Mouse (Mus musculus): ENCODE measurements around the gene Fnip2. TPM values are rescaled to one million over a fixed set of nuclear protein-coding genes. Genes with fewer than 3 reads are reported as not detected.

Gene Fnip2
- polyA plus RNA-seq, 1 experiment from 2014 or later, result 2.0 TPM

GRCm38 (mm10) chr3:79488025-79488424, 79.6 kb downstream of the Fnip2 start:
- Histone ChIP-seq H3K4me2 (ENCODE audit: low read depth, low read length) (no peak overlapping the region), H3K36me3 (ENCODE audit: control insufficient read depth, insufficient read depth, low read length) (peaks cover 44% of the 10 kb centered on the region), H3K27me3 (replicated peaks; ENCODE audit: control insufficient read depth, insufficient read depth, low read length) (no peaks in the 10 kb centered on the region), H3K4me1 (ENCODE audit: control insufficient read depth, insufficient read depth, low read length) (no peaks in the 10 kb centered on the region), H3K4me3 (ENCODE audit: low read depth, low read length) (no peak overlapping the region), H3K27ac (replicated peaks; ENCODE audit: low read depth, low read length) (no peak overlapping the region), H3K9me3 (ENCODE audit: control insufficient read depth, low read length) (peaks cover 7% of the 10 kb centered on the region), H3K9ac (ENCODE audit: low read depth, low read length) (no peak overlapping the region)
- WGBS, result 87% methylated on average over 7 of the region's 7 CpGs
- ATAC-seq (ENCODE audit: low read depth), result no peak
- DNase-seq (ENCODE audit: low spot score), result no peak

GRCm38 (mm10) chr3:79484286-79485063, 83.1 kb downstream of the Fnip2 start:
- no peaks in the 10 kb centered on the region for H3K4me1 ChIP-seq (ENCODE audit: control insufficient read depth, insufficient read depth, low read length)
- no peak overlapping the region for H3K9ac ChIP-seq (ENCODE audit: low read depth, low read length)
- H3K9me3 ChIP-seq (ENCODE audit: control insufficient read depth, low read length), result peaks cover 7% of the 10 kb centered on the region
- H3K27me3 ChIP-seq (replicated peaks; ENCODE audit: control insufficient read depth, insufficient read depth, low read length), result no peaks in the 10 kb centered on the region
- no peak overlapping the region for H3K4me3 ChIP-seq (ENCODE audit: low read depth, low read length)
- no peak for ATAC-seq (ENCODE audit: low read depth)
- WGBS, result 84% methylated on average over 16 of the region's 16 CpGs
- H3K27ac ChIP-seq (replicated peaks; ENCODE audit: low read depth, low read length), result no peak overlapping the region
- H3K36me3 ChIP-seq (ENCODE audit: control insufficient read depth, insufficient read depth, low read length), result peaks cover 48% of the 10 kb centered on the region
- no peak for DNase-seq (ENCODE audit: low spot score)
- no peak overlapping the region for H3K4me2 ChIP-seq (ENCODE audit: low read depth, low read length)

- peaks cover 41% of the 10 kb centered on the region for H3K36me3 ChIP-seq (ENCODE audit: control insufficient read depth, insufficient read depth, low read length)
- no peak overlapping the region for H3K4me3 ChIP-seq (ENCODE audit: low read depth, low read length)
- H3K4me1 ChIP-seq (ENCODE audit: control insufficient read depth, insufficient read depth, low read length), result no peaks in the 10 kb centered on the region
- H3K27me3 ChIP-seq (replicated peaks; ENCODE audit: control insufficient read depth, insufficient read depth, low read length), result no peaks in the 10 kb centered on the region
- ATAC-seq (ENCODE audit: low read depth) (no peak), DNase-seq (ENCODE audit: low spot score) (no peak)
- WGBS, result 67% methylated on average over 4 of the region's 4 CpGs
- no peak overlapping the region for H3K27ac ChIP-seq (replicated peaks; ENCODE audit: low read depth, low read length)
- H3K9ac ChIP-seq (ENCODE audit: low read depth, low read length), result no peak overlapping the region
- H3K4me2 ChIP-seq (ENCODE audit: low read depth, low read length), result no peak overlapping the region
- H3K9me3 ChIP-seq (ENCODE audit: control insufficient read depth, low read length), result peaks cover 6% of the 10 kb centered on the region
Measured at GRCm38 (mm10) chr3:79478880-79479279, 88.7 kb downstream of the Fnip2 start.

GRCm38 (mm10) chr3:79478400-79478799, 89.2 kb downstream of the Fnip2 start:
- H3K36me3 ChIP-seq (ENCODE audit: control insufficient read depth, insufficient read depth, low read length), result peaks cover 41% of the 10 kb centered on the region

GRCm38 (mm10) chr3:79475980-79476379, 91.6 kb downstream of the Fnip2 start:
- DNase-seq (ENCODE audit: low spot score), result no peak
- H3K4me1 ChIP-seq (ENCODE audit: control insufficient read depth, insufficient read depth, low read length), result no peaks in the 10 kb centered on the region
- no peaks in the 10 kb centered on the region for H3K9me3 ChIP-seq (ENCODE audit: control insufficient read depth, low read length)
- 73% methylated on average over 2 of the region's 2 CpGs for WGBS
- no peak for ATAC-seq (ENCODE audit: low read depth)
- H3K4me3 ChIP-seq (ENCODE audit: low read depth, low read length), result no peak overlapping the region
- H3K9ac ChIP-seq (ENCODE audit: low read depth, low read length), result no peak overlapping the region
- peaks cover 33% of the 10 kb centered on the region for H3K36me3 ChIP-seq (ENCODE audit: control insufficient read depth, insufficient read depth, low read length)
- H3K27ac ChIP-seq (replicated peaks; ENCODE audit: low read depth, low read length), result no peak overlapping the region
- no peak overlapping the region for H3K4me2 ChIP-seq (ENCODE audit: low read depth, low read length)
- no peaks in the 10 kb centered on the region for H3K27me3 ChIP-seq (replicated peaks; ENCODE audit: control insufficient read depth, insufficient read depth, low read length)

More at GRCm38 (mm10) chr3:79478400-79478799, 89.2 kb downstream of the Fnip2 start:
- Histone ChIP-seq H3K9ac (ENCODE audit: low read depth, low read length) (no peak overlapping the region), H3K27ac (replicated peaks; ENCODE audit: low read depth, low read length) (no peak overlapping the region), H3K9me3 (ENCODE audit: control insufficient read depth, low read length) (peaks cover under 1% of the 10 kb centered on the region; the same call in 1 of the 2 replicates), H3K4me1 (ENCODE audit: control insufficient read depth, insufficient read depth, low read length) (no peaks in the 10 kb centered on the region), H3K4me2 (ENCODE audit: low read depth, low read length) (no peak overlapping the region), H3K27me3 (replicated peaks; ENCODE audit: control insufficient read depth, insufficient read depth, low read length) (no peaks in the 10 kb centered on the region), H3K4me3 (ENCODE audit: low read depth, low read length) (no peak overlapping the region)
- 82% methylated on average over 8 of the region's 8 CpGs for WGBS
- DNase-seq (ENCODE audit: low spot score) (no peak), ATAC-seq (ENCODE audit: low read depth) (no peak)

GRCm38 (mm10) chr3:79474911-79475310, 92.7 kb downstream of the Fnip2 start:
- DNase-seq (ENCODE audit: low spot score) (no peak), ATAC-seq (ENCODE audit: low read depth) (no peak)
- peaks cover 25% of the 10 kb centered on the region; the same call in 1 of the 2 replicates for H3K36me3 ChIP-seq (ENCODE audit: control insufficient read depth, insufficient read depth, low read length)
- H3K9me3 ChIP-seq (ENCODE audit: control insufficient read depth, low read length), result no peaks in the 10 kb centered on the region
- no peaks in the 10 kb centered on the region for H3K27me3 ChIP-seq (replicated peaks; ENCODE audit: control insufficient read depth, insufficient read depth, low read length)
- H3K4me1 ChIP-seq (ENCODE audit: control insufficient read depth, insufficient read depth, low read length), result no peaks in the 10 kb centered on the region
- H3K9ac ChIP-seq (ENCODE audit: low read depth, low read length), result no peak overlapping the region
- no peak overlapping the region for H3K4me3 ChIP-seq (ENCODE audit: low read depth, low read length)
- no peak overlapping the region for H3K4me2 ChIP-seq (ENCODE audit: low read depth, low read length)
- no peak overlapping the region for H3K27ac ChIP-seq (replicated peaks; ENCODE audit: low read depth, low read length)
- WGBS, result 72% methylated on average over 4 of the region's 4 CpGs

GRCm38 (mm10) chr3:79472362-79472761, 95.2 kb downstream of the Fnip2 start:
- no peak for ATAC-seq (ENCODE audit: low read depth)
- H3K9ac ChIP-seq (ENCODE audit: low read depth, low read length), result no peak overlapping the region
- no peak overlapping the region for H3K4me2 ChIP-seq (ENCODE audit: low read depth, low read length)
- no peak overlapping the region for H3K4me3 ChIP-seq (ENCODE audit: low read depth, low read length)
- no peaks in the 10 kb centered on the region for H3K4me1 ChIP-seq (ENCODE audit: control insufficient read depth, insufficient read depth, low read length)
- WGBS, result 93% methylated on average over 5 of the region's 5 CpGs
- no peaks in the 10 kb centered on the region for H3K9me3 ChIP-seq (ENCODE audit: control insufficient read depth, low read length)
- peaks cover 17% of the 10 kb centered on the region for H3K36me3 ChIP-seq (ENCODE audit: control insufficient read depth, insufficient read depth, low read length)
- no peak for DNase-seq (ENCODE audit: low spot score)
- H3K27me3 ChIP-seq (replicated peaks; ENCODE audit: control insufficient read depth, insufficient read depth, low read length), result no peaks in the 10 kb centered on the region
- H3K27ac ChIP-seq (replicated peaks; ENCODE audit: low read depth, low read length), result no peak overlapping the region

- 99% methylated on average over 5 of the region's 5 CpGs for WGBS
- Histone ChIP-seq H3K9ac (ENCODE audit: low read depth, low read length) (no peak overlapping the region), H3K36me3 (ENCODE audit: control insufficient read depth, insufficient read depth, low read length) (peaks cover 14% of the 10 kb centered on the region), H3K27me3 (replicated peaks; ENCODE audit: control insufficient read depth, insufficient read depth, low read length) (no peaks in the 10 kb centered on the region), H3K4me3 (ENCODE audit: low read depth, low read length) (no peak overlapping the region), H3K4me1 (ENCODE audit: control insufficient read depth, insufficient read depth, low read length) (no peaks in the 10 kb centered on the region), H3K27ac (replicated peaks; ENCODE audit: low read depth, low read length) (no peak overlapping the region), H3K4me2 (ENCODE audit: low read depth, low read length) (no peak overlapping the region), H3K9me3 (ENCODE audit: control insufficient read depth, low read length) (no peaks in the 10 kb centered on the region)
- ATAC-seq (ENCODE audit: low read depth), result no peak
- DNase-seq (ENCODE audit: low spot score), result no peak
Measured at GRCm38 (mm10) chr3:79469440-79469839, 98.2 kb downstream of the Fnip2 start.

Data from embryonic facial prominence, embryonic 14.5 days (tissue).